Mouse (Mus musculus): ENCODE measurements at regions not wholly inside any gene's neighbourhood (a gene's known extent, or its start where the extent isn't known, plus 50 kb on each side); places are given as distances from the start of the nearest gene placed in this dataset.
A peak's percentile ranks its signal among the peaks of the same experiment; 100 is the strongest.

- no peaks in the 10 kb centered on the region for H3K9me3 ChIP-seq
- H3K4me1 ChIP-seq (replicated peaks), result no peaks in the 10 kb centered on the region
- ATAC-seq, result no peak
- H3K27me3 ChIP-seq, result no peaks in the 10 kb centered on the region
- 97% methylated on average over 1 of the region's 1 CpGs for WGBS
- no peak overlapping the region for H3K9ac ChIP-seq (replicated peaks)
- H3K4me3 ChIP-seq (replicated peaks), result no peak overlapping the region
- no peak overlapping the region for H3K27ac ChIP-seq
- no peak overlapping the region for H3K4me2 ChIP-seq (replicated peaks)
- no peaks in the 10 kb centered on the region for H3K36me3 ChIP-seq
Measured at GRCm38 (mm10) chr11:90981626-90982025, 293.5 kb upstream of the Tom1l1 start.

GRCm38 (mm10) chr11:90978234-90978633, 290.1 kb upstream of the Tom1l1 start:
- Histone ChIP-seq H3K9ac (replicated peaks) (no peak overlapping the region), H3K36me3 (no peaks in the 10 kb centered on the region), H3K4me3 (replicated peaks) (no peak overlapping the region), H3K27ac (no peak overlapping the region), H3K4me2 (replicated peaks) (no peak overlapping the region), H3K27me3 (no peaks in the 10 kb centered on the region), H3K9me3 (no peaks in the 10 kb centered on the region), H3K4me1 (replicated peaks) (no peaks in the 10 kb centered on the region)
- no peak for ATAC-seq
- 74% methylated on average over 3 of the region's 3 CpGs for WGBS

- WGBS, result 85% methylated on average over 5 of the region's 5 CpGs
- H3K4me2 ChIP-seq (replicated peaks), result no peak overlapping the region
- no peaks in the 10 kb centered on the region for H3K27me3 ChIP-seq
- H3K36me3 ChIP-seq, result no peaks in the 10 kb centered on the region
- no peak overlapping the region for H3K27ac ChIP-seq
- ATAC-seq, result no peak
- no peaks in the 10 kb centered on the region for H3K9me3 ChIP-seq
- H3K4me3 ChIP-seq (replicated peaks), result no peak overlapping the region
- H3K9ac ChIP-seq (replicated peaks), result no peak overlapping the region
- no peaks in the 10 kb centered on the region for H3K4me1 ChIP-seq (replicated peaks)
Measured at GRCm38 (mm10) chr11:90941076-90941475, 252.9 kb upstream of the Tom1l1 start.

- ATAC-seq, result no peak
- Histone ChIP-seq H3K4me3 (replicated peaks) (no peak overlapping the region), H3K4me2 (replicated peaks) (no peak overlapping the region), H3K27ac (no peak overlapping the region), H3K9me3 (no peaks in the 10 kb centered on the region), H3K27me3 (no peaks in the 10 kb centered on the region), H3K4me1 (replicated peaks) (no peaks in the 10 kb centered on the region), H3K9ac (replicated peaks) (no peak overlapping the region), H3K36me3 (no peaks in the 10 kb centered on the region)
Measured at GRCm38 (mm10) chr11:90925738-90926137, 237.6 kb upstream of the Tom1l1 start.

- no peak overlapping the region for H3K27ac ChIP-seq
- no peaks in the 10 kb centered on the region for H3K36me3 ChIP-seq
- no peak overlapping the region for H3K9ac ChIP-seq (replicated peaks)
- H3K9me3 ChIP-seq, result no peaks in the 10 kb centered on the region
- no peaks in the 10 kb centered on the region for H3K4me1 ChIP-seq (replicated peaks)
- H3K4me2 ChIP-seq (replicated peaks), result no peak overlapping the region
- H3K4me3 ChIP-seq (replicated peaks), result no peak overlapping the region
- H3K27me3 ChIP-seq, result no peaks in the 10 kb centered on the region
- no peak for ATAC-seq
- 77% methylated on average over 3 of the region's 3 CpGs for WGBS
Measured at GRCm38 (mm10) chr11:90917782-90918181, 229.6 kb upstream of the Tom1l1 start.

- Histone ChIP-seq H3K4me3 (replicated peaks) (no peak overlapping the region), H3K27ac (no peak overlapping the region), H3K4me2 (replicated peaks) (no peak overlapping the region), H3K36me3 (no peaks in the 10 kb centered on the region), H3K27me3 (no peaks in the 10 kb centered on the region), H3K9ac (replicated peaks) (no peak overlapping the region), H3K9me3 (no peaks in the 10 kb centered on the region), H3K4me1 (replicated peaks) (no peaks in the 10 kb centered on the region)
- 65% methylated on average over 3 of the region's 3 CpGs for WGBS
- ATAC-seq, result no peak
Measured at GRCm38 (mm10) chr11:90894236-90894635, 206.1 kb upstream of the Tom1l1 start.

GRCm38 (mm10) chr11:90873122-90873521, 185.0 kb upstream of the Tom1l1 start:
- no peak for ATAC-seq
- no peaks in the 10 kb centered on the region for H3K4me1 ChIP-seq (replicated peaks)
- H3K9me3 ChIP-seq, result no peaks in the 10 kb centered on the region
- no peak overlapping the region for H3K4me2 ChIP-seq (replicated peaks)
- no peaks in the 10 kb centered on the region for H3K36me3 ChIP-seq
- no peaks in the 10 kb centered on the region for H3K27me3 ChIP-seq
- H3K9ac ChIP-seq (replicated peaks), result no peak overlapping the region
- no peak overlapping the region for H3K27ac ChIP-seq
- no peak overlapping the region for H3K4me3 ChIP-seq (replicated peaks)

- H3K9ac ChIP-seq (replicated peaks), result no peak overlapping the region
- no peaks in the 10 kb centered on the region for H3K36me3 ChIP-seq
- WGBS, result 47% methylated on average over 2 of the region's 2 CpGs
- H3K4me2 ChIP-seq (replicated peaks), result no peak overlapping the region
- H3K9me3 ChIP-seq, result no peaks in the 10 kb centered on the region
- H3K4me1 ChIP-seq (replicated peaks), result no peaks in the 10 kb centered on the region
- no peak for ATAC-seq
- no peaks in the 10 kb centered on the region for H3K27me3 ChIP-seq
- H3K4me3 ChIP-seq (replicated peaks), result no peak overlapping the region
- H3K27ac ChIP-seq, result no peak overlapping the region
Measured at GRCm38 (mm10) chr11:90871686-90872085, 183.5 kb upstream of the Tom1l1 start.

- no peak for ATAC-seq
- Histone ChIP-seq H3K4me1 (replicated peaks) (no peaks in the 10 kb centered on the region), H3K27me3 (no peaks in the 10 kb centered on the region), H3K9ac (replicated peaks) (no peak overlapping the region), H3K36me3 (no peaks in the 10 kb centered on the region), H3K9me3 (no peaks in the 10 kb centered on the region), H3K27ac (no peak overlapping the region), H3K4me3 (replicated peaks) (no peak overlapping the region), H3K4me2 (replicated peaks) (no peak overlapping the region)
- 82% methylated on average over 4 of the region's 4 CpGs for WGBS
Measured at GRCm38 (mm10) chr11:90863981-90864760, 176.0 kb upstream of the Tom1l1 start.

- 85% methylated on average over 1 of the region's 1 CpGs for WGBS
- Histone ChIP-seq H3K27ac (no peak overlapping the region), H3K27me3 (no peaks in the 10 kb centered on the region), H3K9me3 (no peaks in the 10 kb centered on the region), H3K9ac (replicated peaks) (no peak overlapping the region), H3K4me3 (replicated peaks) (no peak overlapping the region), H3K4me2 (replicated peaks) (no peak overlapping the region), H3K4me1 (replicated peaks) (0 out of 2 replicates have a peak, but pooled peaks cover 4% of the 10 kb centered on the region), H3K36me3 (no peaks in the 10 kb centered on the region)
- no peak for ATAC-seq
Measured at GRCm38 (mm10) chr11:90855731-90856130, 167.6 kb upstream of the Tom1l1 start.

- WGBS, result 26% methylated on average over 3 of the region's 3 CpGs
- no peaks in the 10 kb centered on the region for H3K27me3 ChIP-seq
- H3K4me1 ChIP-seq (replicated peaks), result 0 out of 2 replicates have a peak, but pooled peaks cover 4% of the 10 kb centered on the region
- no peak overlapping the region for H3K4me2 ChIP-seq (replicated peaks)
- ATAC-seq, result 0 out of 2 replicates have a peak, but pooled peaks have one; percentile 30
- no peaks in the 10 kb centered on the region for H3K36me3 ChIP-seq
- no peak overlapping the region for H3K9ac ChIP-seq (replicated peaks)
- H3K27ac ChIP-seq, result no peak overlapping the region
- H3K9me3 ChIP-seq, result no peaks in the 10 kb centered on the region
- H3K4me3 ChIP-seq (replicated peaks), result no peak overlapping the region
Measured at GRCm38 (mm10) chr11:90855324-90855723, 167.2 kb upstream of the Tom1l1 start.

GRCm38 (mm10) chr11:90851221-90851620, 163.1 kb upstream of the Tom1l1 start:
- Histone ChIP-seq H3K27me3 (no peaks in the 10 kb centered on the region), H3K9ac (replicated peaks) (no peak overlapping the region), H3K4me3 (replicated peaks) (no peak overlapping the region), H3K4me2 (replicated peaks) (no peak overlapping the region), H3K9me3 (no peaks in the 10 kb centered on the region), H3K4me1 (replicated peaks) (0 out of 2 replicates have a peak, but pooled peaks cover 4% of the 10 kb centered on the region), H3K27ac (no peak overlapping the region), H3K36me3 (no peaks in the 10 kb centered on the region)
- no peak for ATAC-seq

- peaks cover 4% of the 10 kb centered on the region; the same call in 1 of the 2 replicates for H3K9me3 ChIP-seq
- no peak overlapping the region for H3K9ac ChIP-seq (replicated peaks)
- 79% methylated on average over 6 of the region's 6 CpGs for WGBS
- H3K27me3 ChIP-seq, result no peaks in the 10 kb centered on the region
- no peak overlapping the region for H3K27ac ChIP-seq
- H3K36me3 ChIP-seq, result no peaks in the 10 kb centered on the region
- no peak overlapping the region for H3K4me2 ChIP-seq (replicated peaks)
- ATAC-seq, result no peak
- no peaks in the 10 kb centered on the region for H3K4me1 ChIP-seq (replicated peaks)
- no peak overlapping the region for H3K4me3 ChIP-seq (replicated peaks)
Measured at GRCm38 (mm10) chr11:90844925-90845319, 156.8 kb upstream of the Tom1l1 start.
